Mouse (Mus musculus): ENCODE measurements at regions not wholly inside any gene's neighbourhood (a gene's known extent, or its start where the extent isn't known, plus 50 kb on each side); places are given as distances from the start of the nearest gene placed in this dataset.

DNA sequence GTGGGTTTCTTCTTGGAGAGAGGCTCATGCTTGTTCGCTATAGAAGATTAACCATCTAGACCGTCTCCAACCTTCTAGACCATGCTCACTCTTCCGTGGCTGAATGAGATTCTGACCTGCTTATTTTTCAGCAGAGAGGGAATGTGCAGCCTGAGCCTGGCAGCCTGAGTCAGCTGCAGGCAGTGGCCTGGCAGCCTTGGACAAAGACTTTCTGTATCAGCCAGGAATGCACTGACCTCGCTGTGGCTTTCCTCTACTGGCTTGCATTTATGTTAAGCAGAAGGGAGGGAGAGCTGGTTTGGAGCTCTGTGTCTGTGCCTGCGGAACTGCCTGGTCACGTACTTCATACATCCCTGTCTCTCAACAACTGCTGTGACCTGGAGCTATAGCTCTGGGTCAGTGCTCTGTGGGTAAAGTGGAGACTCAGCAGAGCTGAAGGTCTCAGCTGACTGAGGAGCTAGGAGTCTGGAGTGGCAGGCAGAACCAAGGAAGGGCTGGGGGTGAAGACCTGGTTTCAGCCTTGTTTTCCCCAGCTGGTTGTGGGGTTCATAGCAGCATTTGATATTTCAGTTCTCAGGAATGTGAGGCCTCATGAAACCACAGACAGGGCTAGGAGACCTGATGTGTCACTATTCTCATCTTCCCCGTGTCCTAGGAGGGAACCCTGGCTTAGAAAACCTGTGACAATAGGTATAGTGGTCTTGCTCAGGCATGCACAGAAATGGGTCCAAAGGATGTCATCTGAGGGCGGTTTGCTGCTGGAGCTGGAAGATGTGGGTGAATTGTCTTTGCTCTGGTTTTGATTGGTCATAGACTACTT lies 207.2 kb upstream of the Ncam1 start:
- no peak for DNase-seq

GRCm38 (mm10) chr9:50002695-50003094 lies 204.0 kb upstream of the Ncam1 start:
- DNase-seq: no peak

GRCm38 (mm10) chr9:50000497-50001404 lies 202.0 kb upstream of the Ncam1 start:
- no peak for DNase-seq

DNA sequence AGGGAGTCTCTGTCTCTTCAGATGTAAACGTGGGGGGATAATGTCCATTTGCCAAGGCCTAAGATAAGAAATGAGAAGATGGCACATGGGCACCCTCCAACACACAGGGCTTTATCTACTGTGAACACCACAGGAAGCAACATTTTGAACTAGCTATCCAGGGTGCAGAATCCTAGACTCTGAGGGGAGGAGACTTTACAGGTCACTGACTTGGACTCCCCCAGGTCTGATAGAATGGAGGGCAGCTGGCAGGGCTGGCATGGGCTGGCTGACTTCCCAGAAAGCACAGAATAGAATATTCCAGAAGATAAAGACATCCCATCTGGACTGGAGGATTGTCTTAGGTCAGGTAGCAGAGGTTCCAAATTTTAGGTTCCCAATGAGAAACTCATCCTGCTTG lies 201.2 kb upstream of the Ncam1 start:
- no peak for DNase-seq

- no peak for DNase-seq
Measured at GRCm38 (mm10) chr9:49998101-49998500, 199.4 kb upstream of the Ncam1 start.

DNA sequence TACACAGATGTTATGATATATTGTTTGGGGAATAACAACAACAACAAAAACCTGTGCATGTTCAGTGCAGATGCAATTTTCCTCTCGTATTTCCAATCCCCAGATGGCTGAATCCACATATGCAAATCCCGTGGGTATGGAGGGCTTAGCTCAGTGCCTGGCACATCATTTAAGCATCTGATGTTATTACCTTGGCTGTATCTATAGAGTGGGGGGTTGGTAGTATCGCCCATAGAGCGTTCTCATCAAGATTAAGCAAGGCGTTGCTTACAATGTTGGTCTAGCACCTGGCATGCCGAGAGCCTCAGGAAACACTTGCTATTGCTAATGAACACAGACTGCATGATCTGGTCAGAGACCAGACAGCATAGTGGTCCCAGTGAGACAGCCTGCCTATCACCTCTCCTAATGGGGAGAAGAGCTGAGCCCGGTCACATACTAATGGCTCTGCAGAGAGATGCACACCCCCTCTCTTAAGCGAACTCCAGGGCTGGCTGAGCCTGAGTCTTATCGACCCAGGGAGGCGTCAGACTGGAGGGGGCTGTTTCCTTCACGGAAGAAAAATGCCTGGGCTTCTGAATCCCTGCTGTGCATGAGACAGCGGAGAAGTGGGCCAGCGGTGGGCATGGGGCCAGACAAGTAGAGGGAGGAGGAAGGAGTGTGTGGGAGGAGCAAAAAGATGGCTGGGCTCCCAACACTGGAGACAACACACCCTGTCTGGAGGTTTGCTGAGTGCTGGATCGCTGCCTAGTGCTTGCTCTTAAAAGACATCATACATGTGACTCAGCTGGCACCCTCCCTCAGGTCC lies 190.9 kb upstream of the Ncam1 start:
- DNase-seq: peak; percentile 72 to 76

GRCm38 (mm10) chr9:49988064-49988463 lies 189.3 kb upstream of the Ncam1 start:
- no peak for DNase-seq

- no peak for DNase-seq
Measured at GRCm38 (mm10) chr9:49987481-49987880, 188.8 kb upstream of the Ncam1 start.

GRCm38 (mm10) chr9:49980344-49981207 lies 181.9 kb upstream of the Ncam1 start:
- DNase-seq: peak; percentile 64 to 75

DNA sequence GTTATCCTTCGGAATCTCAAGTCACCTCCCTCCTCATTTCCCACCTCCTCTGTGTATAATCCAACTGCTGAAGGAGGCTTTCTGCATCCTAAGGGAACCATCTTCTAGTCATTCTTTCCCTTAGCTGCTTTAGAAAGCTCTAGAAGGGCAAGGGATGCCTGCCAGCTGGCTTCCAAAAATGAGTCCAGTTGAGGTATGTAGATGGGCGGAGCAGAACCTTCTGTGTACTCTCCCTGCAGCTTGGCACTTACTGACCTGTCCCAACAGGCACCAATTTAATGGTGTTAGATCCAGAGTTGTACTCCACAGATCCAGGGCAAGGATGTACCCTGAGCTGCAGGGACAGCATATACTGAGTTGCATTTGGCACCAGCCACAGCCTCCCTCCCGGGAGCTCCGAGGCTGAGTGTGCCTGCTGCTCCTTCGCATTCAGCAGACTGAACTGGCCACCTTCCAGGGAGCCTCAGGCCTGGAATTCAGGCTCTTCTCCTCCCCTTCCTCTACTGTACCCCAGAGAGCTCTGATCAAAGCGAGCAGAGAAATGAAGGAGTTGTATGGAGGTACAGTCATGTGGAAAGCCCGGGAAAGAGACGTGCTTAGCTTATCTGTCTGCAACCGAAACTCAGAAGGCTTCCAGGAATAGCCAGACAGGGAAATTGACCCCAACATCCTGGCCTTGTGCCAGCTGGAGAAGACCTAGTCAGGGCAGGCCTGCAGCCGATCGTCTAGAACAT lies 177.4 kb upstream of the Ncam1 start:
- peak; percentile 33 to 57 for DNase-seq

DNA sequence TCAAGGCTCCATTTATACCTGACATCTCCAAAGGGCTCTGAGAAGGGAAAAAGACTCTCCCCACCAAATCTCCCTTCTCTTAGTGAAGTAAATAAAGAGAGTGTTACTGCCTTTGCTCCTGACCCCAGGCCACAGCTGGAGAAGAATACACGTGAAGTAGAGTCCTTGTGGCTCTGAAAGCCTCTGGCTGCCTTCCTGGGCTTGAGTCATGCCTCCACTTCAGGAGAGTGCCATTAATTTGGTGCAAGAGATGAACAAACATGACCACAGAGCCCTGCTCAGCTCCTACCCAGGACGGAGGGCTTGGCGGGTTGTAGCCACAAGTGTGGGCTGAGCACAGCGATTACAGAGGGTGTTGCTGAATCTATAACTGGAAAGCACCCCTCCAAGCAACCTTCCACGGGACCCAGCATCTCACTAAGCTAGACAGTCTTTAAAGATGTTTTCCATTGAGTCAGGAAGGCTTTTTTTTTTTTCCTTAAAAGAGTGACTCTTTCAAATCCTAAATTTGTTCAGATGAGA lies 175.3 kb upstream of the Ncam1 start:
- DNase-seq: no peak

DNA sequence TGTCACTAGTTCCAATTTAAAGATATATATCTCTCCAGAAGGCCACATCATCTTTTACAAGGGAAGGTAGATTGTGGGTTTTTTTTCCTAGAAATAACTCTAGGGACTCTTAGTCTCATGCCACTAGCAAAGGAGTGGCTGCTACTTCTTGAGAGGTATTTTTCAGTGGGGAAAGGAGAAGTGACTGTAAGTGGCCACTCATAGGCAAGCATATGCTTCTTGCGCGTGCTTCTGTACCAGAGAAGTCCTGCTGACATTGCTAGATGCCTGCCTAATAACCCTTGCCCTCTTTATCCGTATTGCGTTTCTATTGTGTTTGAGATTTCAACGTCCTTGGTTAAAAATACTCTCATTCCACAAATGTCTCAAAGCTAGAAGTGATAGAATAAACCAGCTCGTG lies 170.7 kb upstream of the Ncam1 start:
- DNase-seq: no peak

- DNase-seq: no peak
Measured at GRCm38 (mm10) chr9:49964666-49965065, 165.9 kb upstream of the Ncam1 start.

GRCm38 (mm10) chr9:49962561-49963071 lies 163.9 kb upstream of the Ncam1 start:
- DNase-seq: no peak

- DNase-seq: no peak
Measured at GRCm38 (mm10) chr9:49961965-49962364, 163.2 kb upstream of the Ncam1 start.

DNA sequence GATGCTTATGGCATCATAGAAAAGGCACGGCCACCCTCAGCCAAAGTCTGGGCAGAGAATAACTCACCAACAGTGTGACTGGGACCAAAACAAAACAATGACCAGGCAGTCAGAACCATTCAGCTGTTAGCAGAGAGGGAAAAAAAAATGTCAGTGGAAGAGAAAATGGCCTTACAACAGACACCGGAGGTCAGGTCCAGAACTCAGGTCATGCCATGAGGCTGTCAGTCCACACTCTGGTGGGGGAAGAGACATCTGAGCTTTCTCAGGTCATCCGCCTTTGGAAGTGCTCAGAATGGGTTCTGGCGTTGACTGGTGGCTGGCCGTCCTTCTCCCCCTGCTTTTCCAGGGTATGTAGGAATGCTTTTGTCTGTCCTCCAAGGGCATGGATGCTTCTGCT lies 162.6 kb upstream of the Ncam1 start:
- no peak for DNase-seq

DNA sequence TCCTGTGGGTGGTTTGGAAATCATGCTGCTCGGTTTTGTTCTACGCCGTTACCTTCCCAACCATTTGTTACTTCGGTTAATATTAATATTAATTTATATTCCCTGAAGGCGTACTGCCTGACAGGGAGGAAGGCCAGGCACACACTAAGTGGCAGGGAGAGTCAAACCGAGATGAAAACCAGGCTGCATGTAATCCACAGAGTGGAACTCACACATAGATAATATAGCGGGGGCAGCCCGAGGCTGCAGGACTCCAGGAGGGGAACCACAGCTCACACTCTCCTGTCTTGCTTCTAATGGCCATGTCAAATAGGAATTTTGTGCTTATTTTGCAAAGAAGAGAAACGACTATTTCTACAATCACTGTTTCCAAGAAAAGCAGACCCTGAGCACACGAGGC lies 161.3 kb upstream of the Ncam1 start:
- DNase-seq: no peak

DNA sequence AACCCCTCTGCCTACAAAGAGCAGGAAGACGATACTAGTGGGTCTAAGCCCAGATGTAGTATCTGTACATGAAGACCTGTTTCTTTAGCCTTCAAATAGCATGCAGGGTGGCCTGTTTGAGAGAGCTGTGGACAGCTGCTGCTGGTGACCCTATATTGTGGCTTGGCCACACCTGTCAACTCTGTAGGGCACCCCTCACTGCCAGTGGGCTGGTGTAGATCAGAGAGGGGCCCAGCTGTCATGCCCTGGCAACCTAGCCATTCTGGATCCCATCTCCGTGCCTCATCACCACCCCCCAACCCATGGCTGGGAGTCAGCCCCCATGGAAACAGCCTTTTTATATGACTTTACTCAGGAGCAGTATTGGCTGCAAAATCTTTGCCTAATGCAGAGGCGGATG lies 160.2 kb upstream of the Ncam1 start:
- DNase-seq: no peak

DNA sequence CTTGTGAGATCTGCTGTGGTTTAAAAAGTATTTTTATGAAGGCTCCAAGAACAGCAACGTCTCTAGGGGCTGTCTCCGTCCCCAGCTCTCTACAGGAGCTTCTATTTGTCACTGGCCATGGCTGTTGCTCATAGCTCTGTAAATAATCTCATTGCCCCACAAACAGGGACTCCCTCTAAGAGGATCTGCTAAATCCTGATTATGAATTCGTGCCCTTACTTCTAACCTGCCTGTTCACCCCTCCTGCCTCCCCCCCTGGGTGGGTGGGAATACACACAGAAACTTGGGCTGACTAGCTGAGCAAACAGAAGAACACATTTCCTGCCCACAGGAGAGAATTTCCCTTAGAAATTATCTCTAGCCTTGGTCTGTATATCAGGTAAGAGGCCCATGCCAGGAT lies 155.9 kb upstream of the Ncam1 start:
- DNase-seq: no peak

DNA sequence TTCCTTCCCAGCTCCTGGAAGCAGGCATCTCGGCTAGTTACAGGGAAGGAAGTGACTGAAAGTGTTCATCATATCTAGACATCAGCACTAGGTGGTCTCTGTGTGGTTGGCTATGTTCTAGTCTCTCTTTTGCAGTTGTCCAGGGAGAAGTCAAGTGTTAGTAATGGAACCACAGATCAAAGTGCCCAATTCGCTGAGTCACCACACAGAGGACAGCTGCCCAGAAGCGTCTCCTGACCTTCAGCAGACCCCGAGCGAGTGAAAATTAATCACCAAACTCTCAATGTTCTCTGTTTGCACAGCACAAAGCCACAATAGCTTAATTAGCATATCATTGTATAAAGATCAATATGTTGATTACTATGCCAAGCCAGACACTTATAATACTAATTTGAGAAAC lies 151.6 kb upstream of the Ncam1 start:
- no peak for DNase-seq

GRCm38 (mm10) chr9:49948546-49948945 lies 149.8 kb upstream of the Ncam1 start:
- DNase-seq: no peak

All from layer of hippocampus, postnatal 36 days (tissue).